Mouse (Mus musculus): ENCODE data around the gene Trpv2.

Trpv2 gene

DNA sequence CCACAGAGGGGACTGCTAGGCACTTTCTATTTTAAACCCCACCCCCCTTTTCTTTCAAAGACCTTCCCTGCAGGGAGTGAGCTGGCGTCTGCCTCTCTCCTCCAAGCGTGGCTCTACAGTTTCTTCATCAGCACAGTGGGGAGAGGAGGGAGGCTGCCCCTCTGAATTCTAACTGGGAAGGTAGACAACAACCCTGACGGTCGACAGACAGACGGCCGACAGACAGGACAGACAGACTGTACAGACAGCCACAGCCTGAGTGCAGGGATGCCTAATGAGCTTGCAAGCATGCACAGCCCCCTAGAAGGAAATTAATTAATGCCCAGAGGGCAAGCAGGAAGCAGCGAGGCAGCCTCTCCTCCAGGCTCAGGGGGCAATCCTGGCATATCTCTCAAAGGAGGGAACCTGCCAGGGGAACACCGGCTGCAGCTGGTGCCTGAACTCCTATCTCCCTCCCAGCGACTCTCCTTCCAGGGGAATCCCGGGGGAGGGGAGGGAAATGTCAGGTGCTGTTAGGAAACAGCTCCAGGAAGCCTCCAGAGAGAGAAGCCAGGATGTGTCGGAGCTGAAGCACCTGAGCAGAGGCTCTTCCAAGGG lies 56.0 kb downstream of the Trpv2 start:
- DNase-seq (ENCODE audit: low read depth, low spot score): no peak

- no peak for DNase-seq (ENCODE audit: low read depth, low spot score)
These were observed 56.9 kb downstream of the Trpv2 start for GRCm38 (mm10) chr11:62631138-62631537.

DNA sequence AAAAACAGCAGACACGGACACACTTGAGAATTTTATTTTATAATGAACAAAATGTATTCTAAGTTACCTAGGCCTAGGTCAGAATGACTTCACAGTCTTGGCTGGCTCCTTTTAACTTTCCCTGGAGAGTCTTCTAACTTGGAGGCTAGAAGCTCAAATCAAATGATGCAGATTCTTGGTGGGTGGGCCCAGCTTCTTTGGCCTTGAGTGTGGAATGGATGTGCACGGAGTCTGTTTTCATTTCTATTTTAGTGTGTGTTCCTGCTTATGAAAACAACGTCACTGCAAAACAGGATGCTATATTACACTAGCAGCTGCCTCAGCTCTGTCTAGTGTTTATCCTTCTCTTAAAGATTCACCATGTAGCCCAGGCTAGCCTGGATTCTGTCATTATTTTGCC lies 61.1 kb downstream of the Trpv2 start:
- DNase-seq (ENCODE audit: low read depth, low spot score): no peak

DNA sequence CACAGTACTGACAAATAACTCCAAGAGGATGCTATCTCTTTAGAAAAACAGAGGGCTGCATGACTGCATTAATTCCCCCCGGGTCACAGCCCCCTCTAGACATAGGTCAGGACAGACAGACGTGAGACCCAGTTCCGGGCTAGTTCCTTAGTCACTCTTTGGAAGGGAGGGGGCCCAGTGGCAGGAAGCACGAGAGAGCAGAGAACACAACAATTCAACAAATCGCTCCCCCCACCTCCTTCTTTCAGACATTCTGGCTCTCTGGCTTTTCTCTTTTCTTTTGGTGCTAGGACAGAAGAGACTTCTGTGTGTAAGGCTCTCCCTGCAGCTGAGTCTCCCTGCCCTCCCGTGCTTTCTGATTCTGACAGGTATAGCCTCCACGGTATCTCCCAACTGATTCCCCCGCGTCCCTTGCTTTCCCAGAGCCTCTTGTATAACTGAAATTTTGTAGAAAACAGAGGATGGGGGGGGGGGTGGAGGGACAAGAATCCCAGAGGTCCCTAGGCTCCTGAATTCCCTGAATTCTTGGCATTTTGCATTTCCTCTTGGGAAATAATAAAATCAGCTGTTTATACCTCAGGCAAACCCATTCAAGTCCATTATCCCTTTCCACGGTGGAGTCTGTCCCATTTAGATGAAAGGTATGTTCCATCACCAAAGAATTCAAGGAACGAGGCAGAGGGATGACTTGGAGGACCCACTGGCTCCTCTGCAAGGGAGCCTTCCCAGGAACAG lies 62.0 kb downstream of the Trpv2 start:
- DNase-seq (ENCODE audit: low read depth, low spot score): no peak

GRCm38 (mm10) chr11:62636840-62637221 lies 62.5 kb downstream of the Trpv2 start:
- no peak for DNase-seq (ENCODE audit: low read depth, low spot score)

DNA sequence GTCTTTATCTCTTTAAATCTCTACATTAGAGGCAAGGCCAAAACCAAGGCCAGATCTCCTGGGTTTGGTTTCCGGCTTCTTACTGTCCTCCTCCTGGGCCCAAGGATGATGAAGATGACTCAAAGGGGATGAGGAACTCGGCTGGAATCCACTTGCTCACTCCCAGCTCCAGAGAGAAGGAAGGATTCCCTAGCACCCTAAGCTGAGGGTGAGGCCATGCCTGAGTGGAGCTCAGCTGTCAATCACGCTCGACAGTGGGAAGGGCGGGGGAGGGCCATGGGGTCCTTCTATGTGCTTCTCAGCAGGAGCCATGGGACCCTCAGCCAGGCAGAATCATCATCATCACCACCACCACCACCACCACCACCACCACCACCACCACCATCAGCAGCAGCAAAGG lies 63.1 kb downstream of the Trpv2 start:
- no peak for DNase-seq (ENCODE audit: low read depth, low spot score)

DNA sequence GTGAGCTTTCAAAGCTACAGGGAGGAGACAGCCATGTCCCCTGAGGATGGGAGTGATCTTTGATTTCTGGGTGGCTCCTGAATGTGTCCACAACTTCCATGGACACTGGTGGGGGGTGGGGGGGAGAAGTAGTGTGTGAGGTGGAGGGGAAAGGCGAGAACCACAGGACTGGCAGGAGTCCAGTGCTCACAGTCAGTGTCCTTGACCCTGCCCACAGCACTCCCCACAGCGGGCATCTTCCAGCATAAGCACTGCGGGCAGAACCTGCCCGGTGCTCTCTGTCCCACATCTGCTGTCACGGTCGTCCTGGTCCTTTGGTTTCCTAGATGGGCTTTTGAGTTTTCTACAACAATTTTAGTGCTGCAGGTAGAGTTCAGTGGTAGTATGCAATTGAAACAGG lies 63.5 kb downstream of the Trpv2 start:
- DNase-seq (ENCODE audit: low read depth, low spot score): no peak

DNA sequence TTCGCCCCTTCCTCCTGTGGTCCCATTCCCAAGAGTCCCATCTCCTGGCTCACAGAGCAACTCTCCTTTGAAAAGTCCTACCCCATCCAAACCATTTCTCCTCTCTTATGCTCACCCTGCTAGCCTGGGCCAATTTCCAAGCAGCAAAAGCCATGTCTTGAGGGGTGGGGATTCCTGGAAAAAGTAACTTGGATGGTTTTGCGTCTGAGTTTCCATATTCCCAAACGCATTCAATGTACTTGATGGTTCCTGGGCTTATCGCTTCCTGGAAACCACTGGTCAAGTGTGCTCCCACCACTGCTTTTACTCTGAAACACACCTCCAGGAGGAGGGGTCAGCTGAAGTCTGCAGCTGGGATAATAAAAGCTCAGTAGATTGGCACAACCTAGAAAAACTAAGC lies 64.1 kb downstream of the Trpv2 start:
- no peak for DNase-seq (ENCODE audit: low read depth, low spot score)

- no peak for DNase-seq (ENCODE audit: low read depth, low spot score)
These were observed 66.1 kb downstream of the Trpv2 start for GRCm38 (mm10) chr11:62640378-62640777.

- DNase-seq (ENCODE audit: low read depth, low spot score): no peak
These were observed 67.9 kb downstream of the Trpv2 start for GRCm38 (mm10) chr11:62642023-62642844.

DNA sequence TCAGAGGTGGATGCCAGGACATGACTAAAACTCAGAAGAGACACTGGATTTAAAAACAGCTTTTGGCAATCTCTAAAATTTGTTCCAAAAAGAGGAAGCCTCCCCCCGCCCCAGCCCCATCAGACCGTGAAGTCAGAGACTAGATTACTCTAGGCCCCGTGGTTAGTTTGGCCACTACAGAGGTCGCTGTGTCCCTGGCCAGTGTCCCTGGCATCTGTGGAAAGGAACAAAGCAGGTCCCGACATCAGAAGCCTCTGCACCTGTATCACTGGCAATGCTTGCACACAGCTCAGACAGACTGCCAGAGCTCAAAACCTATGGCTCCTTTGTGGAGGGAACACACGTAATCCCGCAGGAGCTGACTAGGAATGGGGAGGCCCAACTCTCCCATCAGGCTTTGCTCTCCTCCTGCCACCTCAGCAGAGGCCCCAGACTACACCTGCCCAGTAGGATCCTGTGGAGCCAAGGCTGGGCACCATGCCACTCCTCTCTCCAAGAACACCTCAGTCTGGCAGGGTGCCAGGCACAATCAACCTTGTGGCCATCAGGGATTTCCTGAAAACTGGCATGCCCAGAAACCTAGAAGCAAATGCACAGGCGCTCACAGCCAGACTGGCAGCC lies 68.8 kb downstream of the Trpv2 start:
- no peak for DNase-seq (ENCODE audit: low read depth, low spot score)

DNA sequence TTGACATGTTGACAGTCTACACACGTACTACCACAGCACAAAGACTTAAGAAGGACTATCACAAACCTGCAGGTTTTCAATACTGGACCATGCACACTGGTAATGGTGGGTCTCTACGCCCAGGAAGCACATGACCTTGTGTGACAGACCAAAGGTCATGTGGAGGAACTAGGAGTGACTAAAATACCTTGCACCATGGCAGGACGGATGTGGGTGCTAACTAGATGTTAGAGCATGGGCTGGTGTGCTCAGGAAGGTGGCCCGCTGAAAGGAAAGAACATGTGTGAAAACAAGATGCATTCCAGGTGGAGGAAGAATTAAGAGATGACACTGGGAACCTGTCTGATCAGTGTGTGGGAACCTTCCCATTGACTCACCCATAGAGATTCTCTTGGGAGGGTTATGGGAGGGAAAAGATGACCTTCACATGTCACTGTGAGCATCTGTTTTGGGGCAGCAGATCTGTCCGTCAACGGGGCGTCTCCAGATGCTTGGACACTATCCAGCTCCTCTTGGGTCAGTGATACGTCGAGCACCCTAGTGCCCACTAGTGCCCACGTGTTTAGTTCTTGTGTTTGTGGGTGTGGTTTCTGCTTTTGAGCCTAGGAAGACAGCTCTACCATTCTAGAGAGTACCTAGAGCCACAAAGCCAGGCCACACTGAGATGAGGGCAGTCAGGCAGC lies 69.5 kb downstream of the Trpv2 start:
- no peak for DNase-seq (ENCODE audit: low read depth, low spot score)

DNA sequence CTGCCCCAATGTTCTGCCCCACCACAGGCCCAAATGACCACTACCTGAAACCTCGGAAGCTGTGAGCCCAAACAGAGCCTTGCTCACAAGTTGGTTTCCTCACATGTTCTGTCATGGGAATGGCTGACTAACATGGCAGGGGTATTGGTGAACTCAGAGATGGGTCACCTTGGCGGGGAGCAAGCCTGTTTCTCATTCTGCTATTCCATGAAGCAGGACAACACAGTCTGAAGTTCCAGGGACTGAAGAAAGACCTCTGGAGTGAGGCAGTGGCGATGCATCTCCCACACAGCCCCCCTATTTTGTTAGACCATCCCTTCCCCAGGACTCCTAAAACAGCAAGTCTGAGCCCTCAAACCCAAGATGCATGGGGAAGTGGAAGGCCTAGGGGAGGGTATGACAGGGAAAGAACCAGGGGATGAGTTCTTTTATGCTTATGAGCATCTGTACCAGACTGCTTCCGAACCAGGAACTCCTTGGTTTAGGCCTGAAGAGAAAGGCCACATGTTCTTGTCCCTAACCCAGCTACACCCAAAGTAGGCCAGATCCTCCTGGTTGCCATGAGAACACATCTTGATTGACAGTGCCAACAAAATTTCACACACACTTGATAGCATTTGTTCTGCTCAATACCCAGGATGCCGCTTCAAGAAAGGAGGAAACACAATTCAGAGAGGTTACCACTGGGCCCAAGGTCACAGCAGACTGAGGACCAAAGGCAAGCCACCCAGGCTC lies 70.5 kb downstream of the Trpv2 start:
- no peak for DNase-seq (ENCODE audit: low read depth, low spot score)

DNA sequence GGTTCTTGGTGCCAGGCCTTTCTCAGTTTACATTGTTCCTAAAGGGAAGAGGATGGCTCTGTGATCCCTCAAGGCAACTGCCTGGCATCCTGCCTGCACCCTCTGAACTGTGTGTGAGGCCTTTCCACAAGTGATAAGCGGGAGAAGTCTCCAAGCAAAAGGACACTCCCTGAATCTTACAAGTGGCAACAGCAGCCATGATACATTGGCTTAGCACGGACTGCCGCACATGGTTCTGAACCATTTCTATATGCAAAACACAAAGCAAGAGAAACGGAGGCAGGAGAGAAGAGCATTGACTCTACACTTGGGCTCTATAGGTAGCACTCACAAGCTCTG lies 71.0 kb downstream of the Trpv2 start:
- DNase-seq (ENCODE audit: low read depth, low spot score): no peak

DNA sequence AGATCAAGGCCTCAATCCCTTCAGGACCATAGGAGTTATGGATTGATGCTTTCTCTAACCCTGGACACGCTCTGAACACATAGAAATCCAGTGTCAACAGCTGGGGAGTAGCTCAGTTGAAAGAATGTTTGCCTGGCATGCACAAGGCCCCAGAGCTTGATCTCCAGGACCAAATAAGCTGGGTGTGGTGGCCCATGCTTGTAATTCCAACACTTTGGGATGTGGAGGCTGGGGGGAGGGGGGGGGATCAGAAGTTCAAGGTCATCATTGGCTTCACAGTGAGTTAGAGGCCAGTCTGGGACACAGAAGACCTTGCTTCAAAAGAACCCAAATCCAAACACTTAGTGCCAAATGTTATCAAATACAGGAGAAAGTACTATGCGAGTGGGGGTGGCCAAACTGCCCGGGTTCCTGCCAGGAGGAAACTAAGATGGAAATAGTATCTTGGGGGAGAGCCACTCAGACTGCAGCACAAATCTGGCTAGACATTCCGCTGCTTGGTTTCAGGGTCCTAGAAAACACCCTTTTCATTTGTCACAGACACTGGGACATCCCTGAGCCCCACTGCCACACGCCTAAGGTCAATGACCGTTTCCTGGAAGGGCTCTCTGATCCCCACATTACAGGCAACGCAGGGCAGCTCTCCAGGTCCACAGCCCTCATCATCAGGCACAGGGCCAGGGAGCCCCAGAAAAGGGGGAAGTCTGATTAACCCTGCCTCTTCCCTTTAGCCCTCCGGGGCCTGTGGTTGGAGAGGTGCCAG lies 71.6 kb downstream of the Trpv2 start:
- DNase-seq (ENCODE audit: low read depth, low spot score): no peak

DNA sequence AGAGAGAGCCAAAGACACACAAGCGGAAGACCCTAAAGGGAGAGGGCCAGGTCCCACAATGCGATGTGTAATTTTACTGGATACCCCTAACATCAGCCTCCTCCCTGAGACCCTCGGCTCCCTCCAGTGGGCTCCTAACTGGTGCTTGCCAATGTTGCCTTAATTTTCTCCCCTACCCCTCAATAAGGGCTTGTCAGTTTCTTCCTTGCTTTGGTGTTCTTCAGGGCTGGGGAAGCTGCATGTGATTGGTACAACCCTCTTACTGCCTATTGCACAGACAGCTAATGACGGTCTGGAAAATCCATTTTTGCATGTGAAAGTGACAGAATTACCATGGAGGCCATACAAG lies 72.2 kb downstream of the Trpv2 start:
- DNase-seq (ENCODE audit: low read depth, low spot score): no peak

- DNase-seq (ENCODE audit: low read depth, low spot score): no peak
These were observed 72.8 kb downstream of the Trpv2 start for GRCm38 (mm10) chr11:62646958-62647515.

DNA sequence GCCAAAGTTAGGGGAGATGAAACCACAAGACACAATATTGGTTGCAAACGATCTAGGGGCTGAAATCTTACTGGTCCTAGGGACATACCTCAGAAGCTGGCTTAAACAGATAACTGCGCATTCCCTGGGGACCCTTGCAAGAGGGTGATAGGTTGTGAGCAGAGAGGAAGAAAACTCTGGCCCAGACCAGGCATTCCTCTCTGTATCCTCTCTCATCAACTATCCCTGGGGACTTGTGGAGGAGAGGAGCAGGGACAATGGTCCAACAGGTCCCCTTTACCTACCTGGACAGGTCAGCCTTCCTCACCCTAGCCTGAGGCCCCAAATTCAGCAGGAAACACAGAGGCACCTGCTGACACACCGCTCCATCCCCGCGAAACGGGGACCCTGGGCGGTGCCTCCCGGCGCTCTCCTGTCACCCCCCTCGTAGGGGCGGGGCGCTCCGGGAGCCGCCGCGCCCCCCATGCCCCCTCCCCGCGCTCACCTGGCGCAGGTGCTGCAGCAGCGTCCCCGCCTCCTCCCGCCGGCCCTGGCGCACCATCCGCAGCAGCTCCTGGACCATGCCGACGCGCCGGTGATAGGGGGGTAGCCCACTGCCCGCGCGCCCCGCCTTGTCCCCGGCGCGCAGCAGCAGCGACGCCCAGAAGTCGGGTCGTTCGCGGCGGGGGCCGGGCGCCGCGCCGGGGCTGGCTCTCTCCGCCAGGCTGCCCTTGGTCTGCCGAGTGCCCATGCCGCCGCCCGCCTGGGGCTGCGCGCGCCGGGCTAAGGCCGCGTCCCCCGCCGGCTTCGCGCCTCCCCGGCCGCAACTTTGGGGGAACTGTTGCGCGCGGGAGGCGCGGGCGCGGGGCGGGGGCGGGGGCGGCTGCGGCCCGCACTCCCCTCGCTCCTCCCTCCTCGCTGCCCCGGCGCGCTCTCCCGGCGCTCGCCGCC lies 73.6 kb downstream of the Trpv2 start, which contains the start of gene Lrrc75a:
Gene Lrrc75a (minus strand): TSS at position 863 of the 930 bp plus-strand sequence.
- DNase-seq (ENCODE audit: low read depth, low spot score): no peak

All from CD4-positive helper T cell, adult 2 months (primary cell).